Mouse (Mus musculus) erythroblast, adult 5-6 weeks (primary cell): Measurements from ENCODE around the gene 4930435E12Rik. TPM values are rescaled to one million over a fixed set of nuclear protein-coding genes. Genes with fewer than 3 reads are reported as not detected.

Experiments
- ATAC-seq: replicated peaks from 2 replicates; pipeline ENCODE4 v1.8.0; 2016; ENCODE audit warnings: moderate number of reproducible peaks, mild to moderate bottlenecking, moderate TSS enrichment, inconsistent platforms; ENCODE audit not compliant: poor library complexity, low FRiP score, severe bottlenecking
- total RNA-seq, 2 experiments: library from RNA; stranded (forward) in 1 of 2; stranded (reverse) in 1 of 2; fragments of 150-400 nt in 1 of 2; fragments of 200-764, 138-1000 nt in 1 of 2; gene quantifications; 2 replicates each; pipeline versions ENCODE4 v1.2.3 to v1.2.4; 2015 to 2017; ENCODE audit warnings: low replicate concordance in 2 of 2

4930435E12Rik gene
- total RNA-seq, 2 experiments from 2014 or later: not detected

- no peak for ATAC-seq
Observed at GRCm38 (mm10) chr16:38772906-38773496, 55.5 kb downstream of the 4930435E12Rik start.

- no peak for ATAC-seq
Observed at GRCm38 (mm10) chr16:38771145-38771544, 57.4 kb downstream of the 4930435E12Rik start.

- ATAC-seq: no peak
Observed at GRCm38 (mm10) chr16:38769529-38769928, 59.0 kb downstream of the 4930435E12Rik start.

GRCm38 (mm10) chr16:38768386-38768785 is 60.2 kb downstream of the 4930435E12Rik start:
- no peak for ATAC-seq

GRCm38 (mm10) chr16:38767761-38768160 is 60.8 kb downstream of the 4930435E12Rik start:
- ATAC-seq: no peak

- ATAC-seq: no peak
Observed at GRCm38 (mm10) chr16:38766671-38767070, 61.9 kb downstream of the 4930435E12Rik start.

GRCm38 (mm10) chr16:38763508-38763907 is 65.0 kb downstream of the 4930435E12Rik start:
- ATAC-seq: no peak

GRCm38 (mm10) chr16:38762401-38762800 is 66.1 kb downstream of the 4930435E12Rik start:
- ATAC-seq: no peak

Other genes starting within 250 kb of the 4930435E12Rik start
- gene Arhgap31, start 115.5 kb downstream of the 4930435E12Rik start, total RNA-seq (2015; ENCODE audit: low replicate concordance): 2.7 TPM in 2 replicates
- 2.0 and 2.3 TPM in 2 replicates for gene Arhgap31, start 115.5 kb downstream of the 4930435E12Rik start, total RNA-seq (2017; ENCODE audit: low replicate concordance)
- gene B4galt4, start 86.5 kb downstream of the 4930435E12Rik start, total RNA-seq (2015; ENCODE audit: low replicate concordance): 7.7 and 19.4 TPM in 2 replicates
- 4.4 and 7.4 TPM in 2 replicates for gene B4galt4, start 86.5 kb downstream of the 4930435E12Rik start, total RNA-seq (2017; ENCODE audit: low replicate concordance)
- gene Upk1b, start 28.4 kb downstream of the 4930435E12Rik start, total RNA-seq (2015; ENCODE audit: low replicate concordance): not detected in 2 replicates
- not detected in 2 replicates for gene Upk1b, start 28.4 kb downstream of the 4930435E12Rik start, total RNA-seq (2017; ENCODE audit: low replicate concordance)
- gene Igsf11, start 63.9 kb upstream of the 4930435E12Rik start, total RNA-seq (2015; ENCODE audit: low replicate concordance): not detected in 2 replicates
- not detected in 2 replicates for gene Igsf11, start 63.9 kb upstream of the 4930435E12Rik start, total RNA-seq (2017; ENCODE audit: low replicate concordance)